Mouse (Mus musculus): ENCODE data around the gene Sox4. TPM values are rescaled to one million over a fixed set of nuclear protein-coding genes. Genes with fewer than 3 reads are reported as not detected.

Sox4 gene
- 32.2 and 38.7 TPM in 2 replicates for polyA plus RNA-seq (2015; fragmentation: Nextera tagmentation; extraction: Ambion mirVana)

- Histone ChIP-seq H3K36me3 (no peaks in the 10 kb centered on the region), H3K4me3 (replicated peaks) (peak within 1 kb of the TSS; percentile 93), H3K9me3 (no peaks in the 10 kb centered on the region), H3K4me1 (replicated peaks) (peaks cover 2% of the 10 kb centered on the region; the same call in 1 of the 2 replicates), H3K9ac (peak within 1 kb of the TSS; percentile 98), H3K4me2 (replicated peaks) (peak within 1 kb of the TSS; percentile 65), H3K27me3 (replicated peaks) (no peaks in the 10 kb centered on the region), H3K27ac (peak within 1 kb of the TSS; percentile 100)
- under 1% methylated on average over 19 of the region's 19 CpGs for WGBS
- peak; percentile 87 for ATAC-seq
Observed at GRCm38 (mm10) chr13:28953581-28953991, at the start of gene Sox4. Gene Sox4, minus strand, starts transcription at chr13:28953713.

- WGBS = 24% methylated on average over 7 of the region's 7 CpGs
- peak overlapping the region; percentile 20 for H3K4me2 ChIP-seq (replicated peaks)
Observed at GRCm38 (mm10) chr13:28991899-28992664, 38.6 kb upstream of the Sox4 start.

DNA sequence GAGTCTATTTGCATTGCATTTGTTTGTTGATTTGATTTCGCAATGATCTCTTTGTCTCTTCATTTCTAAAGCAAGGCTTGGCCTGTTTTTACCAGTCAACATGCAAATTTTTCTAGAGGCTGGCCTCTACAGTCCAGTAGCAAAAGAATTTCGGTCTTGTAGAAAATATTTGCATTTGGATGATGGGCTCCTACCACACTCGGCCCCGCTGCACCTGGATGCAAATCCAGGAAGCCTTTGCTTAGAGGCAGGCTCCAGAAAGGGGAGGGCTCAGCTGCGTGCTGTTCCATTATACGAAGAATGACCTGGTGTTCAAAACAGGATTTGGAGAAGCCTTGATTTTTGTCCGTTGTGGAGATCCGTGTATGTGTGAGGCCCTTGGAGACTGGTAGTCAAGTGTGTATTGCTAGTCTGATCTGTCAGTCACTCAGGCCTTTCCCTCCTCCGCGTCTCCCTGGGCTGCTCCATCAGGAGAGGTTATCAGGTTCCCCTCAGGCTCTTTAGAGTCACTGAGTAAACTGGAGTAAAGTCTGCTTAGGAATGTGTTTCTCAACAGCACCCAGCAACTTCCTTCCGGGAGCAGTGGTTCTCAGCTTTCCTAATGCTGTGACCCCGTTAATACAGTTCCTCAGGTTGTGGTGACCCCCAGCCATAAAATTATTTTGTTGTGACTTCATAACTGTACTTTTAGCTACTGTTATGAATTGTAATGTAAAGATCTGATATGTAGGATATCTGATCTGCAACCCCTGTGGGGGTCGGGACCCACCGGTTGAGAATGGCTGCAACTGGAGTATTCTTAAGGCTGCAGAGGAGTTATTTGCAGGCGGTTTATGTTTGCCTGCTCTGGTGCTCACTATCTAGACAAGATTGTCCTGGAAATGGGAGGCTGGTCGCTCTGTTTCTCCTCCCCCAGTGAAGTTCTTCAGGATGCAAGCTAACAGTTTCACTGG is 35.5 kb upstream of the Sox4 start:
- Histone ChIP-seq H3K9ac (no peak overlapping the region), H3K27ac (no peak overlapping the region; the same call in 1 of the 2 replicates), H3K9me3 (no peaks in the 10 kb centered on the region), H3K4me1 (replicated peaks) (peaks cover 19% of the 10 kb centered on the region), H3K4me2 (replicated peaks) (no peak overlapping the region), H3K36me3 (no peaks in the 10 kb centered on the region), H3K27me3 (replicated peaks) (no peaks in the 10 kb centered on the region), H3K4me3 (replicated peaks) (no peak overlapping the region)
- 37% methylated on average over 16 of the region's 16 CpGs for WGBS
- peak; percentile 72 for ATAC-seq

More at GRCm38 (mm10) chr13:28991899-28992664, 38.6 kb upstream of the Sox4 start:
- ATAC-seq = peak; percentile 92
- H3K4me3 ChIP-seq (replicated peaks) = no peak overlapping the region
- H3K27me3 ChIP-seq (replicated peaks) = no peaks in the 10 kb centered on the region
- peak overlapping the region; percentile 41 for H3K27ac ChIP-seq
- no peaks in the 10 kb centered on the region for H3K36me3 ChIP-seq
- no peak overlapping the region for H3K9ac ChIP-seq
- peaks cover 19% of the 10 kb centered on the region for H3K4me1 ChIP-seq (replicated peaks)
- no peaks in the 10 kb centered on the region for H3K9me3 ChIP-seq

DNA sequence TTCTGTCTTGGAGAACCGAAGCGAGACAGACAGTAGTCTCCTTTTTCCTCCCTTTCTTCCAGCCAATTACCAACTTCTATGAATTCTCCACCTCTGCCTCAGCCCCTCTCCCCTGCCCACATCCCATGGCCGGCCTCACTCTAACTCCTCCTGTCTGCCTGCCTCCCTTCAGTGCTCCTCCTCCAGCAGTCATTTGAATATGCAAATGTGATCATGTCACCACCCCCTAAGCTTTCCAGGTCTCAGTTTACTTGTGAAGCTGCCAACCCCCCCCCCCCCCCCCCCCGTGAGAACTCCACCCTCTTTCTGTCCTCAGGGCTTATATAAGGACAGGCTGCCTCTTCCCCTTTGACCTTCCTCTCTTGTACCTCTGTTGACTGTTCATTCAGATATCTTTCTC is 27.2 kb upstream of the Sox4 start:
- H3K4me3 ChIP-seq (replicated peaks) = no peak overlapping the region
- no peaks in the 10 kb centered on the region for H3K9me3 ChIP-seq
- H3K27ac ChIP-seq = no peak overlapping the region
- H3K4me1 ChIP-seq (replicated peaks) = no peaks in the 10 kb centered on the region
- WGBS = 58% methylated on average over 4 of the region's 4 CpGs
- no peaks in the 10 kb centered on the region for H3K27me3 ChIP-seq (replicated peaks)
- no peak for ATAC-seq
- no peak overlapping the region for H3K9ac ChIP-seq
- no peaks in the 10 kb centered on the region for H3K36me3 ChIP-seq
- H3K4me2 ChIP-seq (replicated peaks) = no peak overlapping the region

- WGBS = 85% methylated on average over 4 of the region's 4 CpGs
- Histone ChIP-seq H3K27ac (no peak overlapping the region), H3K4me3 (replicated peaks) (no peak overlapping the region), H3K4me2 (replicated peaks) (no peak overlapping the region), H3K9me3 (no peaks in the 10 kb centered on the region), H3K9ac (no peak overlapping the region), H3K27me3 (replicated peaks) (no peaks in the 10 kb centered on the region), H3K4me1 (replicated peaks) (no peaks in the 10 kb centered on the region), H3K36me3 (no peaks in the 10 kb centered on the region)
- ATAC-seq = no peak
Observed at GRCm38 (mm10) chr13:28975011-28975410, 21.5 kb upstream of the Sox4 start.

- Histone ChIP-seq H3K9me3 (no peaks in the 10 kb centered on the region), H3K36me3 (no peaks in the 10 kb centered on the region), H3K27me3 (replicated peaks) (no peaks in the 10 kb centered on the region), H3K4me2 (replicated peaks) (no peak overlapping the region), H3K9ac (no peak overlapping the region), H3K4me3 (replicated peaks) (no peak overlapping the region), H3K4me1 (replicated peaks) (no peaks in the 10 kb centered on the region), H3K27ac (no peak overlapping the region)
- no peak for ATAC-seq
- 43% methylated on average over 5 of the region's 5 CpGs for WGBS
Observed at GRCm38 (mm10) chr13:28974597-28974996, 21.1 kb upstream of the Sox4 start.

GRCm38 (mm10) chr13:28960916-28961315 is 7.4 kb upstream of the Sox4 start:
- 97% methylated on average over 8 of the region's 8 CpGs for WGBS
- Histone ChIP-seq H3K4me1 (replicated peaks) (0 out of 2 replicates have a peak, but pooled peaks cover 4% of the 10 kb centered on the region), H3K36me3 (no peaks in the 10 kb centered on the region)

GRCm38 (mm10) chr13:28959458-28959978 is 6.0 kb upstream of the Sox4 start:
- 2% methylated on average over 31 of the region's 31 CpGs for WGBS
- Histone ChIP-seq H3K4me3 (replicated peaks) (peak overlapping the region; percentile 59), H3K36me3 (no peaks in the 10 kb centered on the region), H3K27ac (peak overlapping the region; percentile 95), H3K9me3 (no peaks in the 10 kb centered on the region), H3K9ac (peak overlapping the region; percentile 69), H3K27me3 (replicated peaks) (no peaks in the 10 kb centered on the region), H3K4me1 (replicated peaks) (0 out of 2 replicates have a peak, but pooled peaks cover 4% of the 10 kb centered on the region), H3K4me2 (replicated peaks) (peak overlapping the region; percentile 95)
- ATAC-seq = peak; percentile 88

More at GRCm38 (mm10) chr13:28960916-28961315, 7.4 kb upstream of the Sox4 start:
- Histone ChIP-seq H3K9me3 (no peaks in the 10 kb centered on the region), H3K4me3 (replicated peaks) (no peak overlapping the region), H3K27ac (no peak overlapping the region), H3K9ac (no peak overlapping the region), H3K27me3 (replicated peaks) (no peaks in the 10 kb centered on the region), H3K4me2 (replicated peaks) (no peak overlapping the region)
- ATAC-seq = no peak

DNA sequence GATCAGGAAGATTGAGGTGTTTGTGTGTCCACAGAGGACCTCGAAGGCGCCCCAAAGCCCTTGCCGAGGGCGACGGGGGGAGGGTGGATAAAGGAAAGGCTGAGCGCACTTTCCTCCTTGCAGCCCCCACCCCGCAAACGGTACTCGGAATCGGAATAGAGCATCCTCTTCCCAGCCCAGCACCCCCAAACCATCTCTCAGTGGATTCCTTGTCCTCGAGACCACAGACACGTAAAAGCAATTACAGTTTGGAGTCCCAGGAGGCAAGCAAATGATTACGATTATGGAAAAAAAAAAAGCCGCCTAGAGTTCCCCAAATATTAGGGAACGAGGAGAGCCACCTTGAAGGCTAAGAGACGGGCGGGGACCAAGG is 5.5 kb upstream of the Sox4 start:
- H3K4me1 ChIP-seq (replicated peaks) = 0 out of 2 replicates have a peak, but pooled peaks cover 4% of the 10 kb centered on the region
- H3K27me3 ChIP-seq (replicated peaks) = no peaks in the 10 kb centered on the region
- peak overlapping the region; percentile 59 for H3K4me3 ChIP-seq (replicated peaks)
- under 1% methylated on average over 17 of the region's 17 CpGs for WGBS
- peak overlapping the region; percentile 69 for H3K9ac ChIP-seq
- H3K27ac ChIP-seq = peak overlapping the region; percentile 95
- H3K9me3 ChIP-seq = no peaks in the 10 kb centered on the region
- no peak for ATAC-seq
- H3K4me2 ChIP-seq (replicated peaks) = peak overlapping the region; percentile 95
- no peaks in the 10 kb centered on the region for H3K36me3 ChIP-seq

GRCm38 (mm10) chr13:28958211-28959067 is 4.9 kb upstream of the Sox4 start:
- Histone ChIP-seq H3K4me1 (replicated peaks) (0 out of 2 replicates have a peak, but pooled peaks cover 4% of the 10 kb centered on the region), H3K4me2 (replicated peaks) (peak overlapping the region; percentile 95), H3K4me3 (replicated peaks) (peak overlapping the region; percentile 59), H3K27me3 (replicated peaks) (no peaks in the 10 kb centered on the region), H3K36me3 (no peaks in the 10 kb centered on the region), H3K27ac (peak overlapping the region; percentile 95), H3K9me3 (no peaks in the 10 kb centered on the region), H3K9ac (peak overlapping the region; percentile 69)
- peak; percentile 70 for ATAC-seq
- WGBS = under 1% methylated on average over 52 of the region's 54 CpGs

DNA sequence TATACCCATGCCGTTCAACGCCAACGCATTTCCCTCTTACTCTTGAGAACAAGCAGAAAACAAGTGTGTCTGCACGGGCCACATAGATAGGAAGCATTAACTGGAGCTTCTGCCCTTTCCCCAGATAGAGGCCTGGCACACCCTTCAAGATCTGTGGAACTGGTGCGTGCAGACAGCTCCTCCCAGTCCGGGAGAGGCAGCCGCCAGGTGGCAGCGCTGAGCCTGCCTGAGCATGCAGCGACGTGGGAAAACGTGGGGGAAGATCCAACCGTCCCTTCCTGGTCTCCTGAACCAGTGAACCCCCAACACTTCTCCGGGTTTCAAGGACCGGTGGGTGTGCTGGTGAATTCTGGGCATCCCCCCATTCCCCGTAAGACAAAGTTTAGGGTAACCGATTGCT is 4.3 kb upstream of the Sox4 start:
- Histone ChIP-seq H3K4me3 (replicated peaks) (peak overlapping the region; percentile 59), H3K27me3 (replicated peaks) (no peaks in the 10 kb centered on the region), H3K36me3 (no peaks in the 10 kb centered on the region), H3K9me3 (no peaks in the 10 kb centered on the region), H3K27ac (peak overlapping the region; percentile 95), H3K4me2 (replicated peaks) (peak overlapping the region; percentile 95), H3K4me1 (replicated peaks) (0 out of 2 replicates have a peak, but pooled peaks cover 4% of the 10 kb centered on the region), H3K9ac (peak overlapping the region; percentile 69)
- 2% methylated on average over 16 of the region's 16 CpGs for WGBS
- peak; percentile 64 for ATAC-seq
